Mouse (Mus musculus) kidney, adult 2 months (tissue): ENCODE data around the gene Grifin. TPM values are rescaled to one million over a fixed set of nuclear protein-coding genes. Genes with fewer than 3 reads are reported as not detected.
A peak's percentile ranks its signal among the peaks of the same experiment; 100 is the strongest.

ENCODE experiments used
- DNase-seq: peaks from one replicate; pipeline ENCODE4 v3.0.0; 2021
- H3K27ac ChIP-seq: fragments of 200-500 bp; 2 replicates; pipeline ENCODE4 v1.5.1; 2012; ENCODE audit warnings: low read depth, low read length, control low read depth, inconsistent platforms; ENCODE audit not compliant: insufficient read depth
- H3K27me3 ChIP-seq: fragments of 200-500 bp; replicated peaks from 2 replicates; pipeline ENCODE4 v1.6.1; 2012; ENCODE audit warnings: mild to moderate bottlenecking, moderate library complexity, low read length, inconsistent platforms; ENCODE audit not compliant: control insufficient read depth, insufficient read depth
- H3K36me3 ChIP-seq: fragments of 200-500 bp; 2 replicates; pipeline ENCODE4 v1.6.1; 2012; ENCODE audit warnings: mild to moderate bottlenecking, moderate library complexity, low read length, inconsistent platforms; ENCODE audit not compliant: control insufficient read depth, insufficient read depth
- H3K4me1 ChIP-seq: fragments of 200-500 bp; 2 replicates; pipeline ENCODE4 v1.6.1; 2011; ENCODE audit warnings: low read length; ENCODE audit not compliant: control insufficient read depth, insufficient read depth
- H3K4me3 ChIP-seq: fragments of 200-500 bp; 2 replicates; pipeline ENCODE4 v1.5.1; 2011; ENCODE audit warnings: mild to moderate bottlenecking, low read depth, low read length, control low read depth; ENCODE audit not compliant: insufficient read depth
- CTCF ChIP-seq: fragments of 200-500 bp; conservative IDR thresholded peaks from 2 replicates; pipeline ENCODE4 v1.5.1; 2011; ENCODE audit warnings: low read depth, mild to moderate bottlenecking, control low read depth, low read length, moderate library complexity, mixed read lengths; ENCODE audit not compliant: insufficient read depth, insufficient read length
- POLR2A ChIP-seq: fragments of 200-500 bp; IDR thresholded peaks from one replicate; pipeline ENCODE4 v1.6.1; 2011; ENCODE audit warnings: low read depth, low read length, control low read depth
- WGBS: fragments of 180-500 bp; shearing (Covaris S2); methylation state at CpG from one replicate; pipeline ENCODE4 v1.1.7; 2018; 5-methylcytosine and 5-hydroxymethylcytosine counted together
- polyA plus RNA-seq: library from polyadenylated mRNA; depleted of rRNA; stranded (reverse); fragments of >200 nt; gene quantifications from 2 replicates; pipeline ENCODE4 v1.2.3, GENCODE M21; 2012

The Grifin gene
- polyA plus RNA-seq, 1 experiment: not detected

DNA sequence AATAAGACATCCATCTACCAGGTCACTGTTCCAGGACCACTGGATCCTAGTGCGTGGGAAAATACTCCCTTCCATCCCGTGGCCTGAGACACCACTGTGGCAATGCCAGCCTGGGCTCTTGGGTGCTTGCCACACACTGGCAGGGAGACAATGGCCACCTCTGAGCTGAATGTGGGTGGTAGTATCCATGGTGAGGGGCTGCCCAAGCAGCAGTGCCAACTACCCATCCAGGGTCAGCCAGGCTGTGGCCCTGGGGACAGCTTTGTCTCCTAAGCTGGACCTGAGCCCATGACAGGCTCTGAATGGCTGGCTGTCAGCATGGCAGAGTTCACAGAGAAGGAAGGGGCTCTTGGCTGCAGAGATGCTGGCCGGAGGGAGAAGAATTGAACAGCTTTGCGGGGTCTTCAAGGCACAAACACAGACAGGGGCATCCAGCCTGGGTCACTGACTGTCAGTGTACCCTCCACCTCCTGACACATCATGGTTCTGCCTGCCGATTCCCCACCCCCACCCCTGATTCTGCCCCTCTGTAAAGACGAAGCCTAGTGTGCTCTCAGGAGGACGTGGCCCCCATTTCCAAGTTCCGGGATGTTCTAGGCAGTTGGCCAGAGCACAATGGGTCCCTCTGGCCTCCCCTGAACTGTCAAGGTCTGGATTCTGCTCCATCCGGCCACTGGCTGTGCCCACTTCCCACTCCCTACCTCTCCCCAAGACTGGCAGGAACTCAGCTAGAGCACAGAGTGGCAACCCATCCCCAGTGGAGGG is 21.9 kb downstream of the Grifin start:
- 65% methylated on average over 9 of the region's 9 CpGs for WGBS
- no peak for DNase-seq

DNA sequence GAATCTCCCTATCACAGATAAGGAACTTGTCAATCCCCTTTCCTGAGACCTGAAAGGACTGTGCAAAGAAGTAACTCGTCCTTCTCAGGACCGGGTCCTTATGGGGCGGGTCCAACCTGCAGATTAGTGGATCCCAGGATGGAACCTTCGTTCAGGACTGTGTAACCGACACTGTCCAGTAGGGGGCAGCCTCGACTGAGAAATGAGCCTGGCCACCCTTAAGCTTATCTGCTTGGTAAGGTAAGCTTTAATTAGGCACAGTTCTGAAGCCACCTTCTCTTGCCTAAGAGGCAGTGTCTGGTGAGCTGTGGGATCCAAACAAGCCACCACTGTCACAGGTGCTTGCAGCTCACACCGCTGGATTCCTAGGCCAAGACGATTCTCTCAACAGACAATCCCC is 24.8 kb downstream of the Grifin start:
- Histone ChIP-seq H3K36me3 (no peaks in the 10 kb centered on the region), H3K27ac (no peak overlapping the region), H3K27me3 (no peaks in the 10 kb centered on the region), H3K4me1 (no peaks in the 10 kb centered on the region), H3K4me3 (no peak overlapping the region)
- 14% methylated on average over 8 of the region's 8 CpGs for WGBS
- DNase-seq: peak; percentile 77
- TF ChIP-seq CTCF (peak; percentile 96), POLR2A (no peak)

More for the DNA sequence above, 21.9 kb downstream of the Grifin start:
- Histone ChIP-seq H3K36me3 (no peaks in the 10 kb centered on the region), H3K27ac (no peak overlapping the region), H3K27me3 (no peaks in the 10 kb centered on the region), H3K4me3 (no peak overlapping the region), H3K4me1 (no peaks in the 10 kb centered on the region)
- TF ChIP-seq CTCF (no peak), POLR2A (no peak)

DNA sequence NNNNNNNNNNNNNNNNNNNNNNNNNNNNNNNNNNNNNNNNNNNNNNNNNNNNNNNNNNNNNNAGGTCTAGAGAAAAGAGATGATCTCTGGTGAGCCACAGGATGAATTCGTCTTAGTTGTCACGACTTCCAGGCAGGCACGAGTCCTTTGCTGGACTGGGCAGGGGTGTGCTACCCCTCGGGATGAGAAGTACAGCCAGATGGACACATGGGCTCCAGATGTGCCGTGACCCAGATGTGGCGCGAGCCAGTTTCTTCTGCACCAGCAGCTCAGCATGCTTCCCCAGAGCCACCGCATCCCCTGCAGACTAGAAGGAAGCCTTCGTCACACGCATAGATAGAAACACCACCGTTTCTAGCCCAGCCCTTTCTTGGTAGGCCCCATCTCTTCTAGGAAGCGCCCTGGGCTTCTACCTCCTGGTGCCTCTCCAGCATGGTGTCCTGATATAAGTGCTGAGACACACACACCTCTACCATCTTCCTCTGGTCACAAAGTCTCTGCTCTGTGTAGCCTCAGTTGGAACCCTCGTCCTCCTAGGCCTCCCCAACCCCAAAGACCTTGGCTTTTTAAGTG is 26.7 kb downstream of the Grifin start:
- TF ChIP-seq CTCF (no peak), POLR2A (no peak)
- Histone ChIP-seq H3K36me3 (no peaks in the 10 kb centered on the region), H3K4me1 (no peaks in the 10 kb centered on the region), H3K27ac (no peak overlapping the region), H3K27me3 (no peaks in the 10 kb centered on the region), H3K4me3 (no peak overlapping the region)
- DNase-seq: no peak
- 80% methylated on average over 13 of the region's 13 CpGs for WGBS

DNA sequence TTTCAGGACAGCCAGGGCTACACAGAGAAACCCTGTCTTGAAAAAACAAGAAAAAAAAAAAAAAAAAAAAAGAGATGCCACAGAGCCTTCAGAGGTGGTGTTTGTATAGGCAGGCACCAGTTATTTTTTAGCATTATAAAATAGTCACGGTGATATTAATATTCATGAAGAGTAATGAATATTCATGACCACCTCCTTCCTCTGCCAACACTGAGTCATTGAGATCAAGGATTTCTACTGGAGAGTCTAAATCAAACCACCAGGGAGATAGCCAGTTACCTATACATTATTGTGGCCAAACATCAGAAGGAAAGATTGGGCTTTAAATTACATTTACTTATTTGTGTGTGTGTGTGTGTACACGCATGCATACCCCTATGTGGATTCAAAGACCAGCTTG is 38.1 kb downstream of the Grifin start:
- Histone ChIP-seq H3K36me3 (no peaks in the 10 kb centered on the region), H3K4me1 (no peaks in the 10 kb centered on the region), H3K27ac (no peak overlapping the region), H3K27me3 (no peaks in the 10 kb centered on the region), H3K4me3 (no peak overlapping the region)
- 91% methylated on average over 2 of the region's 2 CpGs for WGBS
- no peak for TF ChIP-seq CTCF
- TF ChIP-seq POLR2A: no peak
- DNase-seq: no peak

DNA sequence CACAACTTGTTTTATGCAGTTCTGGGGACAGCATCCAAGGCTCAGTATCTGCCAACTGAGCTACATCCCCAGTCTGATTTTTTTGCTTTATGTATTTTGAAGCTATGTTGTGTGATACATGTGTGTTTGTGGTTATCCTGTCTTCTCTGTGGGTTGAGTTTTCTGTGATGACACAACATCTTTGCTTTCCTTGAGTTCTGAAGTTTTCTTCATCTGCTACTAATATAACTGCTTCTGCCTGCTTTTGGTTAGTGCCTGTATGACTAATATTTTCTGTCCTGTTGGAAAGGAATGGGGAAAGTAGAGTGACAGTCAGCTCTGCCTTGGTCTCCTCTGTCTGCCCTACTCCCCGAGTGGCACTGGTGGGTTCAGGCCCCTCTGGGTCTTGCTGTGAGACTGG is 43.7 kb downstream of the Grifin start:
- H3K4me3 ChIP-seq: no peak overlapping the region
- no peak overlapping the region for H3K27ac ChIP-seq
- DNase-seq: no peak
- TF ChIP-seq POLR2A: no peak
- TF ChIP-seq CTCF: no peak
- H3K36me3 ChIP-seq: no peaks in the 10 kb centered on the region
- no peaks in the 10 kb centered on the region for H3K27me3 ChIP-seq
- H3K4me1 ChIP-seq: no peaks in the 10 kb centered on the region
- 88% methylated on average over 1 of the region's 1 CpGs for WGBS

DNA sequence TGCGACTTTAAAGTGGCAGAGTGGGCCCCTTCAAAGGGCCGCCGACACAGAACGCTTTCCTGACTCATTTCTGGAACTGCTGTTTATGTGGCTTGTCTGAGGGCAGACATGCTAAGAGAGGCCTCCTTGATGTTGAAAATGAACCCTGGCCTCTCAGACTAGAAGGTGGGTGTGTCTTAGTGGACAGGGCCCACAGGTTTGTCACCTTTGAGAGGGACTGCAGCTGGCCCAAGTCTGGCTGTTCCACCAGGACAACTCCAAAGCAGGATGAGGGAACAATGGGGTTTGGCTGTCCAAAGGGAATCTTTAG is 47.0 kb downstream of the Grifin start:
- no peak for DNase-seq
- no peak overlapping the region for H3K4me3 ChIP-seq
- H3K36me3 ChIP-seq: no peaks in the 10 kb centered on the region
- TF ChIP-seq CTCF: no peak
- TF ChIP-seq POLR2A: no peak
- no peak overlapping the region for H3K27ac ChIP-seq
- no peaks in the 10 kb centered on the region for H3K4me1 ChIP-seq
- 59% methylated on average over 4 of the region's 4 CpGs for WGBS
- no peaks in the 10 kb centered on the region for H3K27me3 ChIP-seq

DNA sequence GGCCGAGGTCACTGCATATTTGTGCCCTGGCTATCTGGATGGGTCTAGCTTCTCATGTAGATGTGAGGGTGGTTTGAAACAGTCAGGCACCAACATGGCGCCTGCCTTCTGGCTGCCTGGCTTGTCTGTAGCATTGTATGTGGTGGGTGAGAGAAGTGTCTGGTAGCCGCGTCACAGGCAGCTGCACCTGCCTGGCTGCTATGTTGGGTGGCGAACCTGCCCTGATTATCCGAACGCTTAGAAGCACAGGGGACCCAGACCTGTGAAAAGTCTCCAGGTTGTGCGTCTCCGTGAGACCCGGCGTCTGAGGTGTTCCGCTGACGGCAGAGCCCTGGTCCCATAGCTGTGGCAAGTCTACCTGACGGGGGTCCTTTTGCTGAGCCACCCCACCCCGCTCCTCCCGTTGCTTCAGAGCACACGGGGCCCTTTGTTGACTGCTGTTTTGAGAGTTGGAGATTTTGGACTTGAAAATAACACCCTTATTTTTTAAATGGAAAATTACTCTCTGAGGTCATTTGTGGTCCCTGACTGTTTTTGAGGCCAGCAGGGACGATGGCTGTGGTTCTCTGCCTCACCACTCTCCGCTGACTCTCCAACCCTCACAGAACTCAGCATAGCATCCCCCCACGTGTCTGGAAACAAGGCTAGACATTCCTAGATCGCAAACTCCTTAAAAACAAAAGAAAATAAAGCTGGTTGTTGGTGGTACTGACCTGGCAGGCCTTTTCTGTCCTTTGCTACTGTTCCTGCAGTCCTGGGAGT is 47.5 kb downstream of the Grifin start:
- no peaks in the 10 kb centered on the region for H3K4me1 ChIP-seq
- H3K27me3 ChIP-seq: no peaks in the 10 kb centered on the region
- no peak for DNase-seq
- TF ChIP-seq POLR2A: no peak
- TF ChIP-seq CTCF: no peak
- 72% methylated on average over 21 of the region's 21 CpGs for WGBS
- no peak overlapping the region for H3K4me3 ChIP-seq
- no peaks in the 10 kb centered on the region for H3K36me3 ChIP-seq
- H3K27ac ChIP-seq: no peak overlapping the region
